Mouse (Mus musculus) gastrocnemius, adult 18-20 months (tissue): Measurements from ENCODE around the gene Hsd17b13. TPM values are rescaled to one million over a fixed set of nuclear protein-coding genes. Genes with fewer than 3 reads are reported as not detected.
"Not testable (repeated sequence)": the region's sequence is repeated elsewhere in the genome, so short reads cannot be mapped to it uniquely, and the experiment has no call there.

Source experiments
- DNase-seq: peaks from one replicate; pipeline ENCODE4 v3.0.0; 2021; ENCODE audit warnings: low spot score
- long read RNA-seq, 2 experiments: library from polyadenylated mRNA; stranded (forward); transcript quantifications; one replicate each; pipeline ENCODE4 v2.0.0; 2021
- total RNA-seq, 2 experiments: library from RNA; stranded (reverse); gene quantifications; 2 replicates each; pipeline ENCODE4 v1.2.3; 2021

Hsd17b13 gene
- under 1 TPM in 1 of 2 experiments, not detected in 1; 0.47 TPM for total RNA-seq
- long read RNA-seq, experiment 1: 0 reads
- long read RNA-seq, experiment 2: 0 reads

GRCm38 (mm10) chr5:103977297-103977696, at the start of gene Hsd17b13:
TSS of gene Hsd17b13 (minus strand) at chr5:103977410.
- DNase-seq: no peak

GRCm38 (mm10) chr5:104025245-104025854, 48.1 kb upstream of the Hsd17b13 start:
- DNase-seq: no peak

- DNase-seq: no peak
Measured at GRCm38 (mm10) chr5:104024762-104025161, 47.6 kb upstream of the Hsd17b13 start.

- DNase-seq: not testable (repeated sequence)
Measured at GRCm38 (mm10) chr5:104024193-104024592, 47.0 kb upstream of the Hsd17b13 start.

- DNase-seq: no peak
Measured at GRCm38 (mm10) chr5:104023289-104024020, 46.2 kb upstream of the Hsd17b13 start.

- DNase-seq: no peak
Measured at GRCm38 (mm10) chr5:104022558-104022957, 45.3 kb upstream of the Hsd17b13 start.

GRCm38 (mm10) chr5:104021597-104022378, 44.6 kb upstream of the Hsd17b13 start, which contains the start of gene Hsd17b11:
TSS of gene Hsd17b11 (minus strand) at chr5:104021919.
- peak; percentile 87 for DNase-seq

- DNase-seq: no peak
Measured at GRCm38 (mm10) chr5:104011419-104011818, 34.2 kb upstream of the Hsd17b13 start.

- DNase-seq: no peak
Measured at GRCm38 (mm10) chr5:104010261-104010660, 33.1 kb upstream of the Hsd17b13 start.

GRCm38 (mm10) chr5:104009421-104009820, 32.2 kb upstream of the Hsd17b13 start:
- no peak for DNase-seq

- DNase-seq: no peak
Measured at GRCm38 (mm10) chr5:104007801-104008200, 30.6 kb upstream of the Hsd17b13 start.

- DNase-seq: no peak
Measured at GRCm38 (mm10) chr5:104006811-104007210, 29.6 kb upstream of the Hsd17b13 start.

GRCm38 (mm10) chr5:104003955-104004354, 26.7 kb upstream of the Hsd17b13 start:
- no peak for DNase-seq

GRCm38 (mm10) chr5:104003256-104003931, 26.2 kb upstream of the Hsd17b13 start:
- DNase-seq: no peak

- no peak for DNase-seq
Measured at GRCm38 (mm10) chr5:104002549-104003255, 25.5 kb upstream of the Hsd17b13 start.

GRCm38 (mm10) chr5:103999738-104000137, 22.5 kb upstream of the Hsd17b13 start:
- peak; percentile 71 for DNase-seq

GRCm38 (mm10) chr5:103998739-103999138, 21.5 kb upstream of the Hsd17b13 start:
- peak; percentile 21 for DNase-seq

- DNase-seq: no peak
Measured at GRCm38 (mm10) chr5:103995181-103995580, 18.0 kb upstream of the Hsd17b13 start.

GRCm38 (mm10) chr5:103994669-103995068, 17.5 kb upstream of the Hsd17b13 start:
- no peak for DNase-seq

- DNase-seq: no peak
Measured at GRCm38 (mm10) chr5:103993601-103994000, 16.4 kb upstream of the Hsd17b13 start.

- no peak for DNase-seq
Measured at GRCm38 (mm10) chr5:103992831-103993230, 15.6 kb upstream of the Hsd17b13 start.
